Mouse (Mus musculus) kidney, adult 18-20 months (tissue): ENCODE results near the gene Gdpd3.
"Not testable (repeated sequence)": the region's sequence is repeated elsewhere in the genome, so short reads cannot be mapped to it uniquely, and the experiment has no call there.

Experiments used
- DNase-seq: peaks from one replicate; pipeline ENCODE4 v3.0.0; 2021

Gene Gdpd3

GRCm38 (mm10) chr7:126761529-126762067 lies 4.5 kb upstream of the Gdpd3 start:
- no peak for DNase-seq

- no peak for DNase-seq
Measured at GRCm38 (mm10) chr7:126762471-126763008, 3.6 kb upstream of the Gdpd3 start.

GRCm38 (mm10) chr7:126765540-126765939 lies 594 bp upstream of the Gdpd3 start:
- no peak for DNase-seq

GRCm38 (mm10) chr7:126767001-126767400 lies 867 bp downstream of the Gdpd3 start:
- DNase-seq = no peak

GRCm38 (mm10) chr7:126770784-126771183 lies 4.7 kb downstream of the Gdpd3 start:
- no peak for DNase-seq

- DNase-seq = no peak
Measured at GRCm38 (mm10) chr7:126773351-126773750, 7.2 kb downstream of the Gdpd3 start.

GRCm38 (mm10) chr7:126774463-126774862 lies 8.3 kb downstream of the Gdpd3 start:
- DNase-seq = no peak

- no peak for DNase-seq
Measured at GRCm38 (mm10) chr7:126775185-126775977, 9.2 kb downstream of the Gdpd3 start.

GRCm38 (mm10) chr7:126775978-126776234 lies 9.8 kb downstream of the Gdpd3 start:
- no peak for DNase-seq

GRCm38 (mm10) chr7:126776598-126777057 lies 10.5 kb downstream of the Gdpd3 start, which contains the start of gene Ypel3:
Gene Ypel3 (plus strand): TSS chr7:126776955.
- DNase-seq = peak; percentile 93

GRCm38 (mm10) chr7:126777476-126777875 lies 11.3 kb downstream of the Gdpd3 start:
- peak; percentile 51 for DNase-seq

- no peak for DNase-seq
Measured at GRCm38 (mm10) chr7:126778147-126778546, 12.0 kb downstream of the Gdpd3 start.

GRCm38 (mm10) chr7:126779101-126779500 lies 13.0 kb downstream of the Gdpd3 start:
- not testable (repeated sequence) for DNase-seq

GRCm38 (mm10) chr7:126779983-126780970 lies 14.1 kb downstream of the Gdpd3 start:
- DNase-seq = peak; percentile 88

- DNase-seq = no peak
Measured at GRCm38 (mm10) chr7:126780971-126781635, 15.0 kb downstream of the Gdpd3 start, which contains the start of gene Tbx6. Gene Tbx6 (plus strand): TSS chr7:126781483.

GRCm38 (mm10) chr7:126781661-126782370 lies 15.7 kb downstream of the Gdpd3 start:
- DNase-seq = no peak

GRCm38 (mm10) chr7:126782693-126783092 lies 16.6 kb downstream of the Gdpd3 start:
- DNase-seq = no peak

- DNase-seq = no peak
Measured at GRCm38 (mm10) chr7:126784469-126784868, 18.3 kb downstream of the Gdpd3 start.

- DNase-seq = no peak
Measured at GRCm38 (mm10) chr7:126785056-126785455, 18.9 kb downstream of the Gdpd3 start.

- DNase-seq = no peak
Measured at GRCm38 (mm10) chr7:126786142-126786541, 20.0 kb downstream of the Gdpd3 start.

GRCm38 (mm10) chr7:126789141-126789540 lies 23.0 kb downstream of the Gdpd3 start:
- no peak for DNase-seq
